Mouse (Mus musculus) E14TG2a.4 (cell line): ENCODE measurements around the gene Vmn1r18.
"Not testable (repeated sequence)": the region's sequence is repeated elsewhere in the genome, so short reads cannot be mapped to it uniquely, and the experiment has no call there.

Experiments
- CTCF ChIP-seq: conservative IDR thresholded peaks from 2 replicates; pipeline ENCODE4 v1.5.1; 2014; ENCODE audit warnings: low read length
- NANOG ChIP-seq: IDR thresholded peaks from 2 replicates; pipeline ENCODE4 v1.6.1; 2014; ENCODE audit warnings: borderline replicate concordance, low read length, mixed read lengths

DNA sequence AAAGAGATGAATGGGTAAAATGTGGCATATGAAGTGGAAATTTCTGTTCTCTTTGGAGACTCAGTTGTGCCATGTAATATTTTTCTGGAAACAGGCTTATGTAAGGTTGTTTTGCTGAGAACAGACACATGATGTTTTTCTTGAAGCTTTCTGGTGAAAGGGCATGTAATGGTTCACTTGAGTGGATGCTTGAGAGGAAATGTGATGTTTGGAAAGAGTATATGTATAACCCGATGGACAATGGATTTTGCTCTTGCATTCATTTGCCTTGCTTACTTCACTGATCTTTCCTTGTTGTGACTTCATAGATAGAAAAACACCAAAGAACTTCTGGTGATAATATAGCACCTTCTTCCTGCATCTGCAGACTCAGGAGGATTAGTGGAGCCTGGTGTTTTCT, 29.7 kb downstream of the Vmn1r18 start:
- TF ChIP-seq CTCF, NANOG: not testable (repeated sequence)
